Mouse (Mus musculus): ENCODE measurements around the gene Cisd3. TPM values are rescaled to one million over a fixed set of nuclear protein-coding genes. Genes with fewer than 3 reads are reported as not detected.

The Cisd3 gene
- polyA plus RNA-seq (2014; fragmentation: Illumina TruSeq; extraction: RNeasy Lipid Tissue Mini Kit (QIAGEN cat#74804); ENCODE audit: low read depth, low replicate concordance) = 2.2 TPM

DNA sequence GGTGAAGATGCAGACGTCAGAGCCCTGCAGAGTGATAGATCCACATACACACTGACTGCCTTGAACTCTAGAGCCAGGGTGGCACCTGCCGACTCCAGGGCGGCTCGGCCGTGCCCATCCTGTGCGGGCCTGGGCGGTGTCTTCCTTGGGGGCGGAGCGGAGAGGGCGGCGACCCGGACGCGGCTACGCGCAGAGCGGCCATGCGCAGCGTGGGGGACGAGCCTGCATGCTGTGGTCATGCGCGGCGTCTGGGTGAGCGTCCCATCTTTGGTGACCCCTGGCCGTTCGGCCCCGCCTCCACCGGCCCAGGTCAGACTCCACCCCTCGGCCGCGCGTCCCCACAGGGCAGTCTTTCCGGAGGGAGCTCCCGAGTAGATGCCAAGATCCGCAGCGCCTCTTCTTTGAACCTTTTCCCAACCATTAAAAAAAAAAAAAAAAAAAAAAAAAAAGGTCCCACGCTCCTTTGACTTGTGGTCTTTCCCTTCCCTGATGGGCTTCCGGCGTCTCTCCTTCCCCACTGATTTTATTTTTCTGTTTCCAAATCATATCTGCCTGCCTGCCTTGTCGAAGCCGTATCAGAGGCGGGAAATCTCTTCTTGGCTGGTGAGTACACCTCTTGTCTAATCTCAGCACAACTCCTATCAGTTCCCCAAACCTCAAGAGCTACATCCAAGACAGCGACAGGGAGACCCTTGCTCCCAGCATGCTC, at the start of gene Cisd3:
TSS of gene Cisd3 (plus strand) at position 214 of the 709 bp plus-strand sequence.

DNA sequence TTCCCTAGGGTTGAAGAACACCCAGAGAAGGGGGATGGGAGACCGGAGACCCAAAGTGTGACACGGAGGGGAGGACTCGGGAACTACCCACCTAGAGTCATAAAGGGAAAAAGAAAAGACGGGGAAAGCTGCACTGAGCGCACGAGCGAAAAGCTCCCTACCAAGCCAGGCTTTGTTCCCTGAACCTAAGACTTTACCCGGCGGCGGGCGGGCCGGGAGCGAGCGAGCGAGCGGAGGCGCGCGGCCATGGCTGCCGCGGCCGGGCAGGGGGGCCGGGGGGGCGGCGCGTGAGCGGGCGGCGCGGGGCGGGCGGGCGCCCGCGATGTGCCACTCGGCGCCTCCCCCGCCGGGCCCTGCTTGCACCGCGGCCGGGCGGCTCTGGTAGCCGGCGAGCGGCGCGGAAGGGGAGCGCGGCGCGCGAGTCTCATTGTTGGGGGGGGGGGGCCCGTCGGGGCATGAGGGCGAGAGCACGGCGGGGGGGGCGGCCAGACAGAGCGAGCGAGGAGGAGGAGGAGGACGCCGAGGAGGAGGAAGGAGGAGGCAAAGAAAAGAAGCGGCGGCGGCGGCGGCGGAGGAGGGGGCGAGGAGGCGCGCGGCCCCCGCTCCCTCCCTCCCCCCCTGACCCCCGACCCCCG, 22.6 kb upstream of the Cisd3 start, which contains the start of gene Mllt6:
TSS of gene Mllt6 (plus strand) at position 522 of the 635 bp plus-strand sequence.

DNA sequence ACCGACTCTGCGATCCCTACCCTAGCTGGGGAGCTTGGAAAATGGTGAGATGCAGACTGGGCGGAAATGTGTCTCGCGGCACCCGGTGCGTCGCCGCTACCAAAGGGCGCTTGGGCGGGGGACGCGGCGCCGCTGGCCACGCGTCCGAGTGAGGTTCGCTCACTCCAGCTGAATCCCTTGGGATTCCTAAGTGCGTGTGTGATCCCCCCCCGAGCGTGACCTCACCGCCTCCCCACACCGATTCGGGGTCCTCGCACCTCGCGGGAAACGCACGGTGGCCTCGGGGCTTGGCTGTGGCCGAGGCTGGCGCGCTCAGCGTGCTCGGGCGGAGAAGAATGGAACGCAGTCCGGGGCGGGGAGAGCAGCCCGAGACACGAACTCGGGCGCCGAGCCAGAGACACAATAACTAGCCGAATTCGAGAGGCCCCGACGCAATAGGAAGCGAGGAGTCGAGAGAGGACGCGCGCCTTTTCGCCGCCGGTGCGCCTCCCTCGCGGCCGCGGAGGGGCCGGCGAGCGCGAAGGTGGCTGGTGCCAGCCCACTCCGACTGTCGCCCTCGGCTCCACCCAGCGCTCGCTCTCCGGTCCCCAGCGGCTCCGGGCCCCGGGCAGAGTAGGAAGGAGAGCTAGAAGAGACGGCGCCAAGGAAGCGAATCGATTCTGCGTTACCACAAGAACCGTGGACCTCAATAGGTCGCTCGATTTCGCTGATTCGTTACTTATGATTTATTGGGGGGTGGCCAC, 14.5 kb downstream of the Cisd3 start, which contains the start of gene Pcgf2:
TSS of gene Pcgf2 (minus strand) at position 495 of the 743 bp plus-strand sequence.

DNA sequence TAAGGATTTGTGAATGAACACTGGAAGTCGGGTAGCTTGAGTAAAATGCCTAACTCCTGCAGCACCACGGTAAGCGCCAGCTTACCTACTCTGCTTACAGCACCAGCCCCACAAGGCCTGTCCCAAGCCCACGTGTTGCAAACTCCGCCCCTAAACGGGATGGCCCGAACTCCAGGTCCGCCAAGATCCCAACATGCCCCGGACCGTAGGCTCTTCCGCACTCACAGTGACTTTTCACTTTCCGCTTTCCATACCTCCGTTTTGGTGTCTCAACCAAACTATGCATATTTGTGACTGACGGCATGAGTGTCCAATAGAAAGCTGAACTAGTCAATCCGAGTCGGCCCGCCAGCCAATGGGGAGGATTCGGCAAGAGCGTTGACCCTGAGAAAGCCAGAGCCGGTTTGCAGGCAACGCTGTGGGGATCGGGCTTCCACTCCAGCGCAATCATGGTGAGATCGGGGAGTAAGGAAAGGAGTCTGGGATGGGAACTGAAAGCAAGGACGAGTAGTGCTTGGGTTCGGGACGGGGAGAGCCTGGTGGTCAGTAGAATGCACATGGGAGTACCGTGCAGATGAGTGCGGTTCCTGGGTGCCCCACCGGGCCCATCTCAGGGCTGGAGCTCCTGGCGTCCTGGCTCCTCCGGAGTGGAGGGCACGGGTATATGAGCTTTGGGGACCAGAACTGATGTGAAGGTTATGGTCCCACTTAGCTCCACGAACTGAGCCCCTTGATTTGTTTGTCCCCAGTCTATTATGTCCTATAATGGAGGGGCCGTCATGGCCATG, 17.6 kb downstream of the Cisd3 start, which contains the start of gene Psmb3:
TSS of gene Psmb3 (plus strand) at position 361 of the 788 bp plus-strand sequence.

Other genes with a start within 250 kb of the Cisd3 start
- gene 4933428G20Rik, start 185.5 kb upstream of the Cisd3 start, polyA plus RNA-seq (2014; fragmentation: Illumina TruSeq; extraction: RNeasy Lipid Tissue Mini Kit (QIAGEN cat#74804); ENCODE audit: low read depth, low replicate concordance) = 3.6 TPM
- gene Srcin1, start 109.6 kb upstream of the Cisd3 start, polyA plus RNA-seq (2014; fragmentation: Illumina TruSeq; extraction: RNeasy Lipid Tissue Mini Kit (QIAGEN cat#74804); ENCODE audit: low read depth, low replicate concordance) = 0.73 TPM
- gene Epop, start 56.1 kb upstream of the Cisd3 start, polyA plus RNA-seq (2014; fragmentation: Illumina TruSeq; extraction: RNeasy Lipid Tissue Mini Kit (QIAGEN cat#74804); ENCODE audit: low read depth, low replicate concordance) = not detected
- 2.0 TPM for gene Mllt6, start 22.4 kb upstream of the Cisd3 start, polyA plus RNA-seq (2014; fragmentation: Illumina TruSeq; extraction: RNeasy Lipid Tissue Mini Kit (QIAGEN cat#74804); ENCODE audit: low read depth, low replicate concordance)
- gene Pcgf2, start 14.7 kb downstream of the Cisd3 start, polyA plus RNA-seq (2014; fragmentation: Illumina TruSeq; extraction: RNeasy Lipid Tissue Mini Kit (QIAGEN cat#74804); ENCODE audit: low read depth, low replicate concordance) = 0.76 TPM
- 7.3 TPM for gene Psmb3, start 17.6 kb downstream of the Cisd3 start, polyA plus RNA-seq (2014; fragmentation: Illumina TruSeq; extraction: RNeasy Lipid Tissue Mini Kit (QIAGEN cat#74804); ENCODE audit: low read depth, low replicate concordance)
- gene Pip4k2b, start 58.9 kb downstream of the Cisd3 start, polyA plus RNA-seq (2014; fragmentation: Illumina TruSeq; extraction: RNeasy Lipid Tissue Mini Kit (QIAGEN cat#74804); ENCODE audit: low read depth, low replicate concordance) = 1.6 TPM
- 8.3 TPM for gene Cwc25, start 80.7 kb downstream of the Cisd3 start, polyA plus RNA-seq (2014; fragmentation: Illumina TruSeq; extraction: RNeasy Lipid Tissue Mini Kit (QIAGEN cat#74804); ENCODE audit: low read depth, low replicate concordance)
- gene 1700001P01Rik, start 90.1 kb downstream of the Cisd3 start, polyA plus RNA-seq (2014; fragmentation: Illumina TruSeq; extraction: RNeasy Lipid Tissue Mini Kit (QIAGEN cat#74804); ENCODE audit: low read depth, low replicate concordance) = 13.8 TPM
- gene Rpl23, start 96.6 kb downstream of the Cisd3 start, polyA plus RNA-seq (2014; fragmentation: Illumina TruSeq; extraction: RNeasy Lipid Tissue Mini Kit (QIAGEN cat#74804); ENCODE audit: low read depth, low replicate concordance) = 677 TPM
- gene Lasp1, start 113.2 kb downstream of the Cisd3 start, polyA plus RNA-seq (2014; fragmentation: Illumina TruSeq; extraction: RNeasy Lipid Tissue Mini Kit (QIAGEN cat#74804); ENCODE audit: low read depth, low replicate concordance) = 8.6 TPM
- gene B230217C12Rik, start 155.0 kb downstream of the Cisd3 start, polyA plus RNA-seq (2014; fragmentation: Illumina TruSeq; extraction: RNeasy Lipid Tissue Mini Kit (QIAGEN cat#74804); ENCODE audit: low read depth, low replicate concordance) = 3.0 TPM
- 34.0 TPM for gene Fbxo47, start 198.3 kb downstream of the Cisd3 start, polyA plus RNA-seq (2014; fragmentation: Illumina TruSeq; extraction: RNeasy Lipid Tissue Mini Kit (QIAGEN cat#74804); ENCODE audit: low read depth, low replicate concordance)

Measured in testis, adult 10 weeks (tissue).